Mouse (Mus musculus) heart, adult 8-10 months (tissue): ENCODE results near the gene Nup54. TPM values are rescaled to one million over a fixed set of nuclear protein-coding genes. Genes with fewer than 3 reads are reported as not detected.
A peak's percentile ranks its signal among the peaks of the same experiment; 100 is the strongest.

Source experiments
- DNase-seq: peaks from one replicate; pipeline ENCODE4 v3.0.0; 2022; ENCODE audit warnings: low spot score
- total RNA-seq, 4 experiments: library from RNA; stranded (reverse); gene quantifications; 2 replicates each; pipeline ENCODE4 v1.2.4; 2022

Gene Nup54
- total RNA-seq = 10 to 100 TPM; 12.1 to 18.4 (median 16.2) TPM

DNA sequence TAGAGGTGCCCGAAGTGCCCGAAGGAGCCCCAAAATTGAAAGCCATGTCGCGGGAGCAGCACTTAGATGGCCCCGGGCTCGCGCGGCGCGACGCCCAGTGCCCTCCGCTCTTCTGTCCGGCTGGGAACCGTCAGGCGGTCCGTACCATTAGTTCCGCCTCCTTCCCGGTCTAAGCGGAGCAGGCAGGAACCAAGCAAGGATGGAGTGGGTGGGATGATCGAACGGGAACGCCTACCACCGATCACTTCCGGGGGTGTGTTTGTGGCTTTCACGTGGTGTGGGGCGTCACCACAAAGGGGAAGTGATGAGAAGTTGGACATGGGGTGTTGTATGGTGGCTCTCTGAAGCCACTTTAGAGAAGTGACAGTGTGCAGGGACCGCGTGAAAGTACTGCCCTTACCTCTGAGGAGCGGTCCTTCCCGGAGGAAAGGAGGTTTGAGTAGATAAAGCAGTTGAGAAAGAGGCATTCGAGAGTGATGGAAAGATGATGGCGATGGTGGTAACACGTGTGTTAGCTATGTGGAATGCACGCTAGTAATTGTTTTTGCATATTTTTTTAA lies at the start of gene Nup54:
TSS of gene Nup54 (minus strand) at position 195 of the 560 bp plus-strand sequence.
- peak; percentile 99 for DNase-seq

DNA sequence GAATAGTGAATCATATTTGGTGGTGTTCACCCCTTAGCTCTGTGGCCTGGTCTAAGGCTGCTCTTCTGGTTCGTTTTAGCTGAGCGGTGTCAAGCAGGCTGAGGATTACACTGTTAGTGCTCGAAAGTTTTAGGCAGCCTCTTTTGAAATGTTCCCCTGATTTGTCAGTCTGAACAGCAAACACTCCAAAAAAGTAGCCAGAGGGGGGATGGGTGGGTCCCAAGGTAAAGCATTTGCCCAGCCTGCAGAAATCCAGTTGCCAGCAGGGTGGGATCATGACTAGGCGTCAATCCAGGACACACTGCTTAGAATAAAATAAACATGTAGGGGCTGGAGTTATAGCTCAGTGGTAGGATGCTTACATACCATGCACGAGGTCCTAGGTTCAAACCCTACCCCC lies 37.8 kb upstream of the Nup54 start:
- DNase-seq = no peak

DNA sequence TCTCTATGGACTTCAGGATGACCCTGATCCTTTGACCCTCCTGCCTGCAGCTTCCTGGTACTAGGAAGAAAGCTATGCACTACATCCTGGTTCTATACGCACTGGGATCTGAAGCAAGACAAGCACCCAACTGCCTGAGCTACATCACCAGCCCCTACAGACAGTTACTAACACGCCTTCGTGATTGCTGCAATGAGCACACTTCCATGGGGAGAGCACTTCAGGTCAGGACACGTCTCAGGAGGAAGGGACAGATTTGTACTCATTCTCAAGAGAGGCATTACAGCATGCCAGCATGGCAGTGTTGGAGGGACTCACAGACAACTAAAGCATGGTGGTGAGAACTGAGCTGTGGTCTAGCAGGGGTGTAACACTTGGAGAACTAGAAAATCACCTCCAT lies 36.5 kb upstream of the Nup54 start:
- no peak for DNase-seq

DNA sequence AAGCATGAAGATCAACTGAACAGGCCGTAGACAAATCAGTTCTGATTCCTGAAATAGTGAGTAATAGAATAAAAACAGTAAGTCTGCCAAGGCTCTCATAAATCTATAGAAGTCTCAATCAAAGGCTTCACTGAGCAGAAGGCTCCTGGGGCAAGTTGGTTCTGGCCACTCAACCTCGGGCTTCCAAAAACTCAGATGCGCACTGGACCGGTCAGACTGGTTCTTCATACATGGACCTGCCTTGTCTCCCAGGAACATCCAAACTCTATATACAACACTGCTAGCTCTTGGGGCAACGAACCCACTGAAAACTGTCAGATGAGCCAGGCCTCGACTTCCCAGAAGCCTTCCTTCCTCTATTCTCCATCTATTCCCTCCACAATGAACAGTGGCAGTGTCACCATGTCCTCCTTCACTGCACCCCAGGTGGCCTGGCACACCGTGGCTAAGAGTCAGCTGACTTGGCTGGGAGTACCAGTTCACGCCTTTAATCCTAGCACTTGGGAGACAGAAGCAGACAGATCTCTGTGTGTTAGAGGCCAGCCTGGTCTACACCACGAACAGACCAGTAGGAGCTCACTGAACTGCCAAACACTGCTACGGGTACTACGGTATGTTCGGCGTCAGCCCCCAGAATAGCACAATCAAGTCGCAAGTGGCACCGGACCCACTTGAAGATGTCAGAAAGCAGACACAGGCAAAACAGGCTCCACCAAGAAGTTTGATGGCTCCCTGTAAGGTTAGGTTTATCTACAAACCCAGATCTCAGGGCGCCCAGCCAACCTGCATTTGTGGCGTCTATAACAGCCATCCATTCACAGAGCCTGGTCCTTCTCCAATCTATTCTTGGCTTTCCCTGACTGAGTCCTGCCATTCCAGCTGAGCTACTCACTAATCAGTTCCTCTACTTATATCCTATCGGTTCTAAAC lies 34.4 kb upstream of the Nup54 start:
- DNase-seq = no peak

DNA sequence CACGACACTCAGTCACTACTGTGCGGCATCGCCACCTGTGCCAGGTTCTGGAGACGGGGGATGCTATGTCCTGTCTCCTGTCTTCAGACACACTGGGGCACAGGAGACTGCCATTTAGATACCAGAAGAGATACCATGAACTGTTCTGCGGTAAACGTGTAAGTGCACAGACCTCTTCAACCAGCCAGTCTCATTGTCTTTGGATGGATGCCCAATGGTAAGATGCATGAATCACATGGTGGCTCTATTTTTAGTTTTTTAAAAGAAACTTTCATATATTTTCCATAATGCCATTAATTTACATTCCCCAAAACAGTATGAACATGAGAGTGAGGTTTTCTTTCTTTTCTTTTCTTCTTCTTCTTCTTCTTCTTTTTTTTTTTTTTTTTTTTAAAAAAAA lies 33.2 kb upstream of the Nup54 start:
- no peak for DNase-seq

DNA sequence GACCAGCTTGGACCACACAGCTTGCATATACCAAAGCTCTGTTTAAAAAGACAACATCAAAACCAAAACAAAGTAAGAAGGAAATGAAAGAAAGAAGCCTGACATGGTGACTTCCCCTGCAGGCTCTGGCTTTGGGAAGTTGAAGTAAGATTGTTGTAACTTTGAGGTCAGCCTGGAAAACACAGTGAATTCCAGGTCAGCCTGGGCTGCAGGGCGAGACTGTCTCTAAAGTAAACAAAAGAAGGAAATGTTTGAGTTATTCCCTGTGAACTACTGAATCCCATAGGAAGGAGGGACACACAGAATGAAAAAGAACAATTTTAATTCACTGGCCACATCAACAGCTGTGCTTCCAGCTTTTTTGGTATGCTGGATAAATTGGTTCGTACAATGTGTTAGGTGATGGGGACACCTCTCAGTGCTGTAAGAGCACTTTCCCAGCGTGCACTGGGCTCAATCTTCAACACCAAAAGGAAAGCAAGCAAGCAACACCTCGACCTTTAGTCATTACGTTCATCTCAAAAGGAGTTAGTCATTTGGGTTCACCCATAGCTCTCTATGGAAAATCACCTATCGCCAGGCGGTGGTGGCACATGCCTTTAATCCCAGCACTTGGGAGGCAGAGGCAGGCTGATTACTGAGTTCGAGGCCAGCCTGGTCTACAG lies 32.2 kb upstream of the Nup54 start:
- no peak for DNase-seq

DNA sequence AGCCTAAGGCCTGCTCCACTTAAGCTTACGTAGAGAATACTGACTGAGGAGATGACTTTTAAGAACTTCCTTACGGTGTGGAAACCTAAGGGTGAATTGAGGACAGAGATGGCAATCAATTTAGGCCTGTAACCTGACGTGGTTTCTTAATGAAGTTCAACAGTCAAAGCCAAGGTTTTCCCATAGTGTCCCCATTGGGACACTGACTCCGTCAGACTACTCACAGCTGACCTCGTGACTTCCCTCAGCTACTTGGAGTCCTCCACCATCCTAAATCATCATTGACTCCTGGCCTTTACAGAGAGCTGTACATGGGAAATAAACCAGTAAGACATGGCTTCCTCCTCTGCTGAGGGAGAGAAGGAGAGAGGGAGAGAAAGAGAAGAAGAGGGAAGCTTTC lies 30.5 kb upstream of the Nup54 start:
- no peak for DNase-seq

DNA sequence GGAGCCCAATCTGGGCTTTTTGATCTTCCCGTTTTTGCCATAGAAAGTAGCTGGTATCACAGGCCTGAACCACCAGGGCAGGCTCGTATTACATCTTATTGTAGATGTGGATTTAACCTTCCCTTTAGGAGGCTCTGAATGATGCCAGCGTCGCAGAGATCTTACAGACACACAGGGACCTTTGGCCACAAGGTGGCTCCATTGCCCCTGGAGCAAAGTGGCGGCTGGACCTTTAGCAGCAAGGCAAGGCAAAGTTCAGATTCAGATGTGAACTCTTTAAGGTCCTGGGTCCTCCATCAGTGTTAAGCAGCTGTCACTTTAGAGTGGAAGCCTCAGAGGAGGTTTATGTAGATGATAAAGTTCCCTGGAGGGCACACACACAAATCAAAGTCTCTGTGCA lies 26.3 kb upstream of the Nup54 start:
- peak; percentile 55 for DNase-seq

DNA sequence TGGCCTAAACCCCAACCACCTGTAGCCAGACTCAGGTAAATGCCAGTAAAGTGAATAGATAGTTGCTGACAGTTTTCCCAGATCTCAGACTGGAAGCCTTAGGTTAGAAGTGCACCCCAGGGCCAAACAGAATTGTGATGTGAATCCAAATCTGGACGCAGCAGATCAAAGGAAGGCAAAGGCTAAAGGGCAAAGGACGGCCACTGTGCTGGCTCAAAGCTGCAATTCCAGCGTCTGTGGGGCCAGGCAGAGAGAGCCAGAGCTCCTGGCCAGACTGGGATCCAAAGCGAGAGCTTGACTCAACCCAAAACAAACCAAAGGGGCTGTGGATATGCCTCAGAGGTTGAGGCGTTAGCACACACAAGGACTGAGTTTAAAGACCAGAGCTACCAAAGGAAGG lies 23.7 kb upstream of the Nup54 start:
- no peak for DNase-seq

DNA sequence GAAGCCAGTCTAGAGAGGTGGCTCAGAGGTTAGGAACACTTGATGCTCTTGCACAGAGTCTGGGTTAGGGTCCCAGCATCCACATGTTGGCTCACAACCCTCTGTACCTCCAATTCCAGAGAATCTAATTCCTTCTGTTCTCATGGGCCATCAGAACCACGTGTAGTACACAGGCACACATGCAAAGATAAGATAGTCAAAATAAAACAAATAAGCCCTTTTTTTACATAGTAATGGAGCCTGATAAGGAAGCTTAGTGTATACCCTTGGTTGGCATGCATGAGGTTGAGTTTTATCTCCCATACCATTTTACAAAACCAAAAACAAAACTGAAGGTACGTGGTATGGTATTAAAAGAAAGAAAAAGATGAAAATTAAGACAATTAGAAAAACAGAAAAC lies 22.4 kb upstream of the Nup54 start:
- no peak for DNase-seq

DNA sequence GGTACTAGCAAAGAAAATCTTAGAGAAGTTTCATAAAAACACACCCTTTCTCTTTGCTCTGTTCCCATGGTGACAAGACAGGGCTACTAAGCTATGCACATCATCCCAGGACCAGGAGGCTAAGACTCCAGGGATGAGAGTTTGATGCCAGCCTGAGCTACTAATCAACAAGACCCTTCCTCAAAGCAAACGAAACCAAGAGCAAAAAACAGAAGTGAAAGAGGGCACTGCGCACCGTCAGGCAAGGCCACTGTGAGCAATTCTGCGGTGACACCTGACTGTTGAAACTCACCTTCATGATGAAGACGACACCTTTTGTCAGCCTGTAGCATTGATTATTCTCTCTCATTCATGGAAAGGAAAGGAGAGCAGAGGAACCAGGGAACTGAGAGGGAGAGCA lies 17.9 kb upstream of the Nup54 start:
- DNase-seq = no peak

DNA sequence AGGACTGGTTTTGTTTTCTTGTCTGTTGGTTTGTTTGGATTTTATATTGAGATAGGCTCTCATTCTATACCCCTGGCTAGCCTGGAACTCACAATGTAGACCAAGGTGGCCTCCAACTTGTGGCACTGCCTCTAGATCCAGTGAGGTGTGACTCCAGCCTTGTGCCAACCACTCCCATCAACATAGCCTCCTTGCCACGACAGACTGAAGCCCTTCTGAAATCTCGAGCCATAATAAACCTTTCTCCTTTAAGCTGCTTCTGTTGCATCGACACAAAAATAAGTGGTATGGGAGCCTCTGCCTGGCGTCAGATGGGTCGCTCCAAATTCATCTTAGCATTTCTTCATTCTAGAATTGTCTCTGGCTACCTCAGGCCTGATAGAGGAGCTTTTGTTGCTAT lies 11.7 kb upstream of the Nup54 start:
- DNase-seq = no peak

DNA sequence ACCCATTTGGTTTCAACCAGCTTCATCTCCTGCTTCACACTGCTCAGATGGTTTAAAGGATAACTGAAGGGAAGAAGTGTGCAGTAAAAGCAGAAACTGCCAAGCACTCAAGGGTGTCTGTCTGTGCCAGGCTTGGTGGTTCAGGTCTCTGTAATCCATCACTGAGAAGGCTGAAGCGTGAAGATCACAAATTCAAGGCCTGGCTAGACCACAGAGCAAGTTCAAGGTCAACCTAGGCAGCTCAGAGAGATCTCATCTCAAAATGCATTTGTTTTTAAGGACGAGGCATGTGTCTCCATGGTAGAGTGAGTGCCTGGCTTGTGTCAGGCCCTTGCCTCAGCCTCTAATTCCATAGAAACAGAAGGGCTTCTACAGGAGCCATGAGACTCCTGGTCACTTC lies 10.0 kb upstream of the Nup54 start:
- no peak for DNase-seq

DNA sequence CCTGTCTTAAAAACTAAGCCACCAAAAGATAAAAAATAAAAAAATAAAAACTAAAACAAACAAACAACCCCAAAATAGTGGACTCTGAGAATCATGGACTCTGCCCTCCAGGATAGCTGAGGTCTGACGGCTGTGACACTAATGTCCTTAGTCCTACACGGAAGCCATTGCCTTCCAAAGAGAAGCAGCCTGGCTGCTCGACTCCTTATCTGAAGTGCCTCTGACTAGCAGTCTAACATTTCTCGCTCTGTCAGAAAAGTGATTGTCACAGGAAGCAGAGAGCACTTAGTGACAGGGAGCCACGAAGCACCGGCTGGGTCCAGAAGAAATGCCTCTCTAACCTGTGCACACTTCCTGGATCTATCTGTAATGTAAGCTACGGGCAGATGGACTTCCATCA lies 7.9 kb upstream of the Nup54 start:
- no peak for DNase-seq

DNA sequence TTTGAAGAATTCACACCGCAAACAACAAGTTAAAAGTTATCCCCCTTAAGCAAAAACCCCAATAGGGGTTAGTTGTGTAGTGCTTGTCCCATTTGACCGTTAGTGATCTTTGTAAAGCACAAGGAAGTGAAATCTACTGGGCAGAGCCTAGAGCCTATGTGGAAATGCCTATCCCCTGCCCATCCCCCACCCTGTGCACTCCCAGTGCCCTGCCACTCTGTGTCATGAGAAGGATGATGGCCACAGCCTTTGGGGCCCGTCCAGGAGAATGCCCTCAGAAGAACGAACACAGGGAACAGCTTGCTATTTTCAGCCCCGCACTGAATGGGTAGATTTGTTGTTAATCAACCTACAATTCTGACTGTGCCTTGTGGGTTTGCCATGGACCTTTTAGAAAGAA lies 6.5 kb upstream of the Nup54 start:
- DNase-seq = peak; percentile 49

DNA sequence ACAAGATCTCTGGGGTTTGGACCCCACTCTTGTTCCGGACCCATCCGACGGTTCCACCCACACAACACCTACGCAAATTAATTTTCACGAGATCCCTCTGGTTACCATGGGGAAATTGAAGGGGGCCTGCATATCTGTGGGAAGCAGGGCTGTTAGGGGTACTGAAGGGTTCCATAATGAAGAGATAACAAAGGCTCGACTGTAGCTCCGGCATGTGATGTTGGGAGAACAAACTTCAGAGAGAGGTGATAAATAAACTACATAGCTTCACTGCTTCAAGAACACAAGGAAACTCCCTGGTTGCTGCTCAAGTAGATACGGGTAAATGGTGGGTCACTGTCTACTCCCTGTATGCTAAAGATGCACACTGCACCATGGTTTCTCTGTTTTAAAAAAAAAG lies 3.5 kb upstream of the Nup54 start:
- DNase-seq = no peak

DNA sequence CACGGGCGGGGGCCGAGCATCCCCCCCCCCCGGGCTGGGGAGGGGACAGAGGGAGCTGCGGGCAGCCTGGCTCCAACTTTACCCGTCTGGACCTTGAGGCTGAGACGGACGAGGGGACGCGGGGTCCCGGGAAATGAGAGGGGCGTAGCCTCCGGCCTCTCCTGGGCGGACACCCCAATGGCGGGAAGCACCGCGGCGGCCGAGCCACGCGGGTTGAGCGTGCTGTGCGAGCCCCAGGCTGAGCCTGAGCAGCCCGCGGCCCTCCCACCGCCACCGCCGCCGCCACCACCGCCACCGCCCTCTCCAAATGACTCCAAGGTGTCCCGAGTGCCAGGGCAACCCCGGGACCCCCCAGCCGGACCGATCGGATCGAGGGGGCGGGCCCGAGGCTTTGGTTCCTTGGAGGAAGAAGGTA lies 441 bp downstream of the Nup54 start:
- no peak for DNase-seq

DNA sequence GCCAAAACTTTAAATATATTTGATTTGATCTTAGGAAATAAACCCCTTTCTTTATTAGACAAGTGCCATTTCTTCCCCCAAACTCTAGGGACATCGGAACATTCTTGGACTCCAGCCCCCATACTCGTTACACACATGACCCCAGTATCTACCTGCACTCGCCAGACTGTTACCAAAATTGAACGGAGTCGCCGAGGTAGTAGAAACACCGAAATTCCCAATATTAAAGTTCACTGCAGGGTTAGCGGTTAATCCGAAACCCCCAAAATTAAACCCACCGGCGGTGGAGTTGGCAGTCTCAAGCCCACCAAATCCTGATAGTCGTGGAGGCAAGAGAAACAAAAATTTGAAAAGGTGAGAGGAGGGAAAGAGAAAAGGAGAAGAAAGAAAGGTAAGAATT lies 949 bp downstream of the Nup54 start:
- DNase-seq = no peak

DNA sequence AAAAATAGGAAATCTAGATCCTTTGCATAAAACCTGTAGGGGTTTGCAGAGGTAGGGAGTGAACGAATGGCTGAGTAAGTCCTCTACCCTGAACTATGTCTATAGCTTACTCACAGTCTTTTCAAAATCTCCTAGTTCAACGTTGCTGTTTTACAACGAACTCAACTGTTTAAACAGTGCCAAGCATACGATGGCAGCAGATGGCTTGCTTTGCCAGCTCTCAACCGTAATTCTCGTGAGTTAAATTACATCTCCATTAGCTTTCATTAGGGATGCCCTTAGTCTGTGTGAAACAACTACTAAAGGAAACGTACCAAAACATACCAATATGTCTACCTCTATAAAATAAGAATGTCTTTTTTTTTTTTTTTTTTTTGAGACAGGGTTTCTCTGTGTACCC lies 3.4 kb downstream of the Nup54 start:
- no peak for DNase-seq

DNA sequence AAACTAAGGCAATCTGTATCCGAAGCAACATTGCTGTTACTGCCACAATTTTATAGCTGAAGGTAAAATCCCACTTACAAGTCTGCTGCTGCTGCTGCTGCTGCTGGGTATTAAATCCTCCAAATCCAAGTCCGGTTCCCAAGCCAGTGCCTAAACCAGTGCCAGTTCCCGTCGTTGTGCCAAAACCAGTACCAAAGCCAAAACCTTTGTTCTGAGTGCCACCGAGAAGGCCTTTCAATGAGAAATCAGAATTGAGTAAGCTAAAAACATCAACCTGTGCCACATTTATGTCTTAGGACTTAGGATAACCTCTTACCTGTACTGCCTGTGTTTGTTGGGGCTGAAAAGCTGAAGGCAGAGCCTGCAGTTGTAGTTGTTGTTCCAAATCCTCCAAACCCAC lies 4.3 kb downstream of the Nup54 start:
- no peak for DNase-seq

DNA sequence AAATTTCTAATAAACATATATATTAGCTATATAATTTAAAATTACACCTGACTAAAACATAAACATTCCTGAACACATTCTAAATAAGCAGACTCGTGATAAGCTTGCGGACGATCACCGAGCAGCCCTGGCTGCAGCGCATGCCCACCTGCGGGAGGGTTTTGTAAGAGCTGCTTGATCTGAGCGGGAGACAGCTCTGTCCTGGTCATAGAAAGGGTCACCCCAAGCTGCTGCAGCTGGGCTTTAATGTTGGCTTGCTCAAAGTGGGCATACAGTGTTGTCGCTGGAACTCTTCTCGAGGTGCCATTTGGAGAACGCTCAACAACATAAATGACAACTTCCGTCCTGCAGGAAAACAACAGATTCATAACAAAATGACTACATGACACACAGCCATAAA lies 10.9 kb downstream of the Nup54 start:
- no peak for DNase-seq

DNA sequence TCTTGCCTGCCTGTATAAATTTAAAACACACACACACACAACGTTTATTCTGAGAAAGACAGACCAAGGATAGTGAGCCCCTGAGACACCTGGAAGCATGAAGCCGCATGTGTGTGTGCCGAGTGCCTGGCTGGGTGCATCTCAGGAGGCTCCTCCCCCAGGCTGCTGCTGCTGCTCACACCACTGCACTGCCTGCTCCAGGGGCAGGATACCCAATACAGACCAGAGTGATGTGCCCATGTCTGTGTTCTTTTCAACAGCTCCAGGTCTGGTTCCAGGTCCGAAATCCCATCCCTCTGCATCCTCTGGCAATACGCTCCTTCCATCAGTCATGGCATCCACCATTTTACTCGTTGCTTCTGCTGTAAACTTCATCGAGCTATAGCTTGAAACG lies 21.0 kb downstream of the Nup54 start:
- no peak for DNase-seq
